Mouse (Mus musculus) hindbrain, embryonic 10.5 days (tissue): Measurements from ENCODE around the gene Vmn1r75. TPM values are rescaled to one million over a fixed set of nuclear protein-coding genes. Genes with fewer than 3 reads are reported as not detected.

ENCODE experiments used
- DNase-seq: peaks from one replicate; pipeline ENCODE4 v3.0.0-alpha.2; 2017; ENCODE audit warnings: low spot score
- H3K27ac ChIP-seq: fragments of 300-500 bp; sonication (generic); 2 replicates; pipeline ENCODE4 v1.5.1; 2016; ENCODE audit warnings: mild to moderate bottlenecking, moderate library complexity
- H3K27me3 ChIP-seq: fragments of 300-500 bp; sonication (generic); 2 replicates; pipeline ENCODE4 v1.6.1; 2016; ENCODE audit warnings: mild to moderate bottlenecking; ENCODE audit not compliant: poor library complexity, insufficient read depth, severe bottlenecking
- H3K36me3 ChIP-seq: fragments of 300-500 bp; sonication (generic); 2 replicates; pipeline ENCODE4 v1.6.1; 2016; ENCODE audit warnings: mild to moderate bottlenecking, moderate library complexity
- H3K4me1 ChIP-seq: fragments of 300-500 bp; sonication (generic); replicated peaks from 2 replicates; pipeline ENCODE4 v1.6.1; 2016; ENCODE audit warnings: mild to moderate bottlenecking
- H3K4me3 ChIP-seq: fragments of 300-500 bp; sonication (generic); 2 replicates; pipeline ENCODE4 v1.5.1; 2016; ENCODE audit warnings: mild to moderate bottlenecking, moderate library complexity
- H3K9me3 ChIP-seq: fragments of 300-500 bp; sonication (generic); 2 replicates; pipeline ENCODE4 v1.6.1; 2016; ENCODE audit warnings: mild to moderate bottlenecking, moderate library complexity
- WGBS: fragments of 180-500 bp; shearing (Covaris S2); methylation state at CpG from one replicate; pipeline ENCODE4 v1.1.7; 2016; 5-methylcytosine and 5-hydroxymethylcytosine counted together
- polyA plus RNA-seq: library from polyadenylated mRNA; unstranded; fragments of >200 nt; fragmentation: Nextera tagmentation; extraction: Ambion mirVana; gene quantifications from 2 replicates; pipeline ENCODE4 v1.2.1, GENCODE M21; 2016

The Vmn1r75 gene
- polyA plus RNA-seq, result not detected in 2 replicates

- H3K27ac ChIP-seq, result no peak within 1 kb of the TSS
- H3K9me3 ChIP-seq, result peaks cover 11% of the 10 kb centered on the region
- no peaks in the 10 kb centered on the region for H3K27me3 ChIP-seq
- no peaks in the 10 kb centered on the region for H3K4me1 ChIP-seq
- no peak within 1 kb of the TSS for H3K4me3 ChIP-seq
- H3K36me3 ChIP-seq, result no peaks in the 10 kb centered on the region
- DNase-seq, result no peak
Measured at GRCm38 (mm10) chr7:11874330-11874729, at the start of gene Vmn1r75. Vmn1r75 (plus strand) TSS chr7:11874630.

GRCm38 (mm10) chr7:11833680-11834079, 40.8 kb upstream of the Vmn1r75 start, which contains the start of gene Vmn1r74:
Vmn1r74 (plus strand) TSS chr7:11833980.
- no peak within 1 kb of the TSS for H3K4me3 ChIP-seq
- 83% methylated on average over 2 of the region's 2 CpGs for WGBS

More at GRCm38 (mm10) chr7:11833680-11834079, 40.8 kb upstream of the Vmn1r75 start, which contains the start of gene Vmn1r74:
- Histone ChIP-seq H3K36me3 (no peaks in the 10 kb centered on the region), H3K9me3 (peaks cover 21% of the 10 kb centered on the region), H3K27ac (no peak within 1 kb of the TSS), H3K4me1 (no peaks in the 10 kb centered on the region), H3K27me3 (no peaks in the 10 kb centered on the region)
- DNase-seq, result no peak

Other genes with a start within 250 kb of the Vmn1r75 start
- gene Vmn1r72, start 194.5 kb upstream of the Vmn1r75 start, polyA plus RNA-seq, result not detected in 2 replicates
- not detected in 2 replicates for gene Vmn1r73, start 144.4 kb upstream of the Vmn1r75 start, polyA plus RNA-seq
- gene Vmn1r74, start 40.6 kb upstream of the Vmn1r75 start, polyA plus RNA-seq, result not detected in 2 replicates
- gene Vmn1r76, start 63.6 kb downstream of the Vmn1r75 start, polyA plus RNA-seq, result not detected in 2 replicates
- not detected in 2 replicates for gene Vmn1r77, start 162.1 kb downstream of the Vmn1r75 start, polyA plus RNA-seq